Mouse (Mus musculus): Measurements from ENCODE around the gene Cdc37. TPM values are rescaled to one million over a fixed set of nuclear protein-coding genes. Genes with fewer than 3 reads are reported as not detected.

The Cdc37 gene
- polyA plus RNA-seq, 1 experiment from 2014 or later, result 232 TPM

- H3K4me2 ChIP-seq, result peak overlapping the region; percentile 99
- WGBS, result 34% methylated on average over 10 of the region's 10 CpGs
- H3K9me3 ChIP-seq (replicated peaks), result no peaks in the 10 kb centered on the region
- peaks cover 42% of the 10 kb centered on the region for H3K27me3 ChIP-seq (replicated peaks)
- H3K27ac ChIP-seq (ENCODE audit: poor library complexity, severe bottlenecking), result peak overlapping the region; percentile 94
- no peak for ATAC-seq (ENCODE audit: insufficient number of reproducible peaks, low FRiP score)
- H3K4me1 ChIP-seq (replicated peaks), result peaks cover 63% of the 10 kb centered on the region
- no peaks in the 10 kb centered on the region for H3K36me3 ChIP-seq
- peak overlapping the region; percentile 84 for H3K9ac ChIP-seq
- peak overlapping the region; percentile 61 for H3K4me3 ChIP-seq
Observed at GRCm38 (mm10) chr9:21167140-21168097, 17.6 kb upstream of the Cdc37 start.

- H3K9me3 ChIP-seq (replicated peaks), result no peaks in the 10 kb centered on the region
- H3K4me3 ChIP-seq, result peak overlapping the region; percentile 61
- no peak overlapping the region for H3K27ac ChIP-seq (ENCODE audit: poor library complexity, severe bottlenecking)
- no peaks in the 10 kb centered on the region for H3K36me3 ChIP-seq
- ATAC-seq (ENCODE audit: insufficient number of reproducible peaks, low FRiP score), result no peak
- H3K9ac ChIP-seq, result peak overlapping the region; percentile 84
- peaks cover 57% of the 10 kb centered on the region for H3K4me1 ChIP-seq (replicated peaks)
- 29% methylated on average over 3 of the region's 3 CpGs for WGBS
- H3K4me2 ChIP-seq, result peak overlapping the region; percentile 99
- peaks cover 46% of the 10 kb centered on the region for H3K27me3 ChIP-seq (replicated peaks)
Observed at GRCm38 (mm10) chr9:21166516-21166915, 16.7 kb upstream of the Cdc37 start.

GRCm38 (mm10) chr9:21165952-21166451 is 16.2 kb upstream of the Cdc37 start:
- H3K27me3 ChIP-seq (replicated peaks), result peaks cover 46% of the 10 kb centered on the region
- no peak for ATAC-seq (ENCODE audit: insufficient number of reproducible peaks, low FRiP score)
- H3K9ac ChIP-seq, result peak overlapping the region; percentile 84
- H3K36me3 ChIP-seq, result no peaks in the 10 kb centered on the region
- peaks cover 57% of the 10 kb centered on the region for H3K4me1 ChIP-seq (replicated peaks)
- H3K4me3 ChIP-seq, result peak overlapping the region; percentile 61
- no peak overlapping the region for H3K27ac ChIP-seq (ENCODE audit: poor library complexity, severe bottlenecking)
- H3K4me2 ChIP-seq, result peak overlapping the region; percentile 99
- no peaks in the 10 kb centered on the region for H3K9me3 ChIP-seq (replicated peaks)
- under 1% methylated on average over 46 of the region's 47 CpGs for WGBS

- H3K27ac ChIP-seq (ENCODE audit: poor library complexity, severe bottlenecking), result no peak within 1 kb of the TSS
- peaks cover 57% of the 10 kb centered on the region for H3K4me1 ChIP-seq (replicated peaks)
- H3K9me3 ChIP-seq (replicated peaks), result no peaks in the 10 kb centered on the region
- ATAC-seq (ENCODE audit: insufficient number of reproducible peaks, low FRiP score), result no peak
- peaks cover 46% of the 10 kb centered on the region for H3K27me3 ChIP-seq (replicated peaks)
- peak within 1 kb of the TSS; percentile 61 for H3K4me3 ChIP-seq
- peak within 1 kb of the TSS; percentile 84 for H3K9ac ChIP-seq
- under 1% methylated on average over 68 of the region's 86 CpGs for WGBS
- H3K36me3 ChIP-seq, result no peaks in the 10 kb centered on the region
- H3K4me2 ChIP-seq, result peak within 1 kb of the TSS; percentile 99
Observed at GRCm38 (mm10) chr9:21165041-21165951, 15.5 kb upstream of the Cdc37 start, which contains the start of gene Pde4a. Pde4a (plus strand) TSS chr9:21165714.

GRCm38 (mm10) chr9:21164072-21164471 is 14.3 kb upstream of the Cdc37 start:
- Histone ChIP-seq H3K4me1 (replicated peaks) (peaks cover 52% of the 10 kb centered on the region), H3K9ac (peak overlapping the region; percentile 53), H3K27me3 (replicated peaks) (peaks cover 46% of the 10 kb centered on the region), H3K27ac (ENCODE audit: poor library complexity, severe bottlenecking) (no peak overlapping the region), H3K4me2 (peak overlapping the region; percentile 99), H3K36me3 (no peaks in the 10 kb centered on the region), H3K9me3 (replicated peaks) (no peaks in the 10 kb centered on the region), H3K4me3 (peak overlapping the region; percentile 61)
- no peak for ATAC-seq (ENCODE audit: insufficient number of reproducible peaks, low FRiP score)
- 1% methylated on average over 26 of the region's 26 CpGs for WGBS

GRCm38 (mm10) chr9:21163086-21164050 is 13.6 kb upstream of the Cdc37 start:
- Histone ChIP-seq H3K9ac (peak overlapping the region; percentile 53; the same call in 1 of the 2 replicates), H3K4me2 (peak overlapping the region; percentile 99), H3K36me3 (no peaks in the 10 kb centered on the region), H3K9me3 (replicated peaks) (no peaks in the 10 kb centered on the region), H3K27ac (ENCODE audit: poor library complexity, severe bottlenecking) (no peak overlapping the region), H3K4me3 (no peak overlapping the region), H3K27me3 (replicated peaks) (peaks cover 46% of the 10 kb centered on the region), H3K4me1 (replicated peaks) (peaks cover 45% of the 10 kb centered on the region)
- whole genome bisulfite sequencing, result 37% methylated on average over 11 of the region's 11 CpGs
- ATAC-seq (ENCODE audit: insufficient number of reproducible peaks, low FRiP score), result no peak

GRCm38 (mm10) chr9:21161209-21161909 is 11.6 kb upstream of the Cdc37 start:
- peaks cover 25% of the 10 kb centered on the region for H3K4me1 ChIP-seq (replicated peaks)
- H3K36me3 ChIP-seq, result no peaks in the 10 kb centered on the region
- H3K9ac ChIP-seq, result peak overlapping the region; percentile 90
- ATAC-seq (ENCODE audit: insufficient number of reproducible peaks, low FRiP score), result peak; percentile 73
- H3K4me3 ChIP-seq, result peak overlapping the region; percentile 76
- H3K27me3 ChIP-seq (replicated peaks), result peaks cover 40% of the 10 kb centered on the region
- 0 out of 2 replicates have a peak overlapping the region, but pooled peaks have one; percentile 31 for H3K27ac ChIP-seq (ENCODE audit: poor library complexity, severe bottlenecking)
- WGBS, result under 1% methylated on average over 52 of the region's 52 CpGs
- no peaks in the 10 kb centered on the region for H3K9me3 ChIP-seq (replicated peaks)
- peak overlapping the region; percentile 92 for H3K4me2 ChIP-seq

- WGBS, result 84% methylated on average over 3 of the region's 3 CpGs
- H3K27me3 ChIP-seq (replicated peaks), result no peaks in the 10 kb centered on the region
- no peak for ATAC-seq (ENCODE audit: insufficient number of reproducible peaks, low FRiP score)
- no peak overlapping the region for H3K9ac ChIP-seq
- no peaks in the 10 kb centered on the region for H3K36me3 ChIP-seq
- no peak overlapping the region for H3K4me3 ChIP-seq
- no peak overlapping the region for H3K27ac ChIP-seq (ENCODE audit: poor library complexity, severe bottlenecking)
- H3K4me2 ChIP-seq, result no peak overlapping the region
- H3K9me3 ChIP-seq (replicated peaks), result no peaks in the 10 kb centered on the region
- H3K4me1 ChIP-seq (replicated peaks), result peaks cover 18% of the 10 kb centered on the region
Observed at GRCm38 (mm10) chr9:21154787-21155186, 5.0 kb upstream of the Cdc37 start.

- Histone ChIP-seq H3K9me3 (replicated peaks) (no peaks in the 10 kb centered on the region), H3K4me3 (peak overlapping the region; percentile 50), H3K4me1 (replicated peaks) (peaks cover 22% of the 10 kb centered on the region), H3K9ac (peak overlapping the region; percentile 67), H3K27ac (ENCODE audit: poor library complexity, severe bottlenecking) (peak overlapping the region; percentile 45), H3K27me3 (replicated peaks) (no peaks in the 10 kb centered on the region), H3K36me3 (no peaks in the 10 kb centered on the region), H3K4me2 (peak overlapping the region; percentile 91)
- 5% methylated on average over 5 of the region's 5 CpGs for WGBS
- no peak for ATAC-seq (ENCODE audit: insufficient number of reproducible peaks, low FRiP score)
Observed at GRCm38 (mm10) chr9:21153833-21154232, 4.1 kb upstream of the Cdc37 start.

Data from heart, embryonic 12.5 days (tissue).